Mouse (Mus musculus) layer of hippocampus, adult 2 months (tissue): ENCODE results near the gene Ranbp9. TPM values are rescaled to one million over a fixed set of nuclear protein-coding genes. Genes with fewer than 3 reads are reported as not detected.

Experiments
- DNase-seq, 2 experiments: peaks; one replicate each; pipeline ENCODE4 v3.0.0; 2022; ENCODE audit warnings: low spot score in 2 of 2
- H3K27ac ChIP-seq: fragments of 200-600 bp; 2 replicates; pipeline ENCODE4 v1.8.1; 2022
- H3K4me3 ChIP-seq: fragments of 200-600 bp; 2 replicates; pipeline ENCODE4 v1.8.1; 2022; ENCODE audit warnings: mild to moderate bottlenecking
- CTCF ChIP-seq: fragments of 200-600 bp; conservative IDR thresholded peaks from 2 replicates; pipeline ENCODE4 v1.8.1; 2022; ENCODE audit warnings: antibody characterized with exemption, mild to moderate bottlenecking, moderate library complexity
- total RNA-seq, 2 experiments: library from RNA; stranded (reverse); gene quantifications; 2 replicates each; pipeline ENCODE4 v1.2.3; 2021

The Ranbp9 gene
- total RNA-seq, 2 experiments from 2014 or later: 82.5 to 85.2 TPM

- TF ChIP-seq CTCF: no peak
- peak overlapping the region; percentile 80; the same call in 1 of the 2 replicates for H3K27ac ChIP-seq
- H3K4me3 ChIP-seq: no peak overlapping the region
- peak in 1 of 2 experiments; percentile 20 for DNase-seq
Observed at GRCm38 (mm10) chr13:43514950-43515358, 33.9 kb upstream of the Ranbp9 start.

GRCm38 (mm10) chr13:43512736-43513135 lies 31.7 kb upstream of the Ranbp9 start:
- no peak for DNase-seq
- no peak for TF ChIP-seq CTCF

GRCm38 (mm10) chr13:43505798-43506197 lies 24.7 kb upstream of the Ranbp9 start:
- DNase-seq: no peak
- no peak for TF ChIP-seq CTCF
- no peak overlapping the region for H3K27ac ChIP-seq
- H3K4me3 ChIP-seq: no peak overlapping the region

More at GRCm38 (mm10) chr13:43512736-43513135, 31.7 kb upstream of the Ranbp9 start:
- Histone ChIP-seq H3K27ac (no peak overlapping the region), H3K4me3 (no peak overlapping the region)

GRCm38 (mm10) chr13:43503395-43503850 lies 22.3 kb upstream of the Ranbp9 start:
- no peak for DNase-seq
- no peak for TF ChIP-seq CTCF
- peak overlapping the region; percentile 28; the same call in 1 of the 2 replicates for H3K4me3 ChIP-seq
- no peak overlapping the region for H3K27ac ChIP-seq

GRCm38 (mm10) chr13:43501601-43502000 lies 20.5 kb upstream of the Ranbp9 start:
- Histone ChIP-seq H3K27ac (no peak overlapping the region), H3K4me3 (no peak overlapping the region)
- DNase-seq: no peak
- no peak for TF ChIP-seq CTCF

GRCm38 (mm10) chr13:43500483-43500850 lies 19.4 kb upstream of the Ranbp9 start:
- no peak for DNase-seq
- H3K27ac ChIP-seq: no peak overlapping the region
- no peak overlapping the region for H3K4me3 ChIP-seq
- no peak for TF ChIP-seq CTCF

- no peak overlapping the region for H3K4me3 ChIP-seq
- DNase-seq: no peak
Observed at GRCm38 (mm10) chr13:43499731-43500482, 18.8 kb upstream of the Ranbp9 start.

GRCm38 (mm10) chr13:43498849-43499248 lies 17.8 kb upstream of the Ranbp9 start:
- DNase-seq: peak; percentile 55 to 57
- Histone ChIP-seq H3K27ac (peak overlapping the region; percentile 48; the same call in 1 of the 2 replicates), H3K4me3 (peak overlapping the region; percentile 18; the same call in 1 of the 2 replicates)
- TF ChIP-seq CTCF: no peak

More at GRCm38 (mm10) chr13:43499731-43500482, 18.8 kb upstream of the Ranbp9 start:
- no peak for TF ChIP-seq CTCF
- no peak overlapping the region for H3K27ac ChIP-seq

- Histone ChIP-seq H3K27ac (no peak overlapping the region), H3K4me3 (no peak overlapping the region)
- peak; percentile 57 for TF ChIP-seq CTCF
- no peak for DNase-seq
Observed at GRCm38 (mm10) chr13:43497769-43498168, 16.7 kb upstream of the Ranbp9 start.

GRCm38 (mm10) chr13:43496660-43497059 lies 15.6 kb upstream of the Ranbp9 start:
- Histone ChIP-seq H3K27ac (no peak overlapping the region), H3K4me3 (no peak overlapping the region)
- no peak for DNase-seq
- TF ChIP-seq CTCF: no peak

GRCm38 (mm10) chr13:43495645-43496044 lies 14.6 kb upstream of the Ranbp9 start:
- Histone ChIP-seq H3K27ac (no peak overlapping the region), H3K4me3 (no peak overlapping the region)
- no peak for TF ChIP-seq CTCF
- DNase-seq: no peak

GRCm38 (mm10) chr13:43493725-43494124 lies 12.6 kb upstream of the Ranbp9 start:
- TF ChIP-seq CTCF: no peak
- DNase-seq: no peak
- Histone ChIP-seq H3K27ac (no peak overlapping the region; the same call in 1 of the 2 replicates), H3K4me3 (no peak overlapping the region)

- H3K27ac ChIP-seq: peak overlapping the region; percentile 44; the same call in 1 of the 2 replicates
- no peak overlapping the region for H3K4me3 ChIP-seq
- TF ChIP-seq CTCF: no peak
- no peak for DNase-seq
Observed at GRCm38 (mm10) chr13:43493058-43493481, 12.0 kb upstream of the Ranbp9 start.

GRCm38 (mm10) chr13:43486501-43487213 lies 5.6 kb upstream of the Ranbp9 start:
- Histone ChIP-seq H3K27ac (no peak overlapping the region), H3K4me3 (no peak overlapping the region)
- no peak for TF ChIP-seq CTCF
- no peak for DNase-seq
